1 mouse cellular context compared by ENCODE assay signal in genomic region chr12:87147395-87148089, GRCm38 (mm10).
TF ChIP-seq lines count a peak whose summit lies in the region.

Gene Pomt2 (minus strand): TSS chr12:87147968.

TF ChIP-seq in CH12.LX, 34 proteins besides CTCF, POLR2A, EP300 and RAD21 (continued from another document):
- 0 out of 2 replicates have a peak, but pooled peaks have one; percentile 23 for TF ChIP-seq ZNF384 (IDR thresholded peaks at IDR 0.05; ENCODE audit: low read depth, low read length)
- TF ChIP-seq RCOR1 (conservative IDR thresholded peaks at IDR 0.05; ENCODE audit: low read depth, low read length) = no peak
- TF ChIP-seq GABPA (IDR thresholded peaks at IDR 0.05; ENCODE audit: insufficient replicate concordance, low read depth, low read length) = peak; percentile 45; the same call in 1 of the 2 replicates
- no peak for TF ChIP-seq SMC3 (IDR thresholded peaks at IDR 0.05; ENCODE audit: low read depth, low read length)
- peak; percentile 92 for TF ChIP-seq KAT2A (IDR thresholded peaks at IDR 0.05; ENCODE audit: insufficient replicate concordance, low read length)
- peak; percentile 51 for TF ChIP-seq ELF1 (IDR thresholded peaks at IDR 0.05; ENCODE audit: low read depth, low read length)
- no peak; the same call in 1 of the 2 replicates for TF ChIP-seq BHLHE40 (IDR thresholded peaks at IDR 0.05; ENCODE audit: low read depth, low read length)
- peak; percentile 57 for TF ChIP-seq MXI1 (IDR thresholded peaks at IDR 0.05; ENCODE audit: low read depth, low read length)
- peak; percentile 67 for TF ChIP-seq CHD2 (IDR thresholded peaks at IDR 0.05; ENCODE audit: low read length)
- no peak for TF ChIP-seq JUND (conservative IDR thresholded peaks at IDR 0.05; ENCODE audit: low read depth, low read length)
- peak; percentile 94 for TF ChIP-seq HCFC1 (IDR thresholded peaks at IDR 0.05; ENCODE audit: low read depth, low read length)
- no peak for TF ChIP-seq ETS1 (conservative IDR thresholded peaks at IDR 0.05; ENCODE audit: low read depth, low read length)
